Mouse (Mus musculus): ENCODE measurements at regions not wholly inside any gene's neighbourhood (a gene's known extent, or its start where the extent isn't known, plus 50 kb on each side); places are given as distances from the start of the nearest gene placed in this dataset.
"Not testable (repeated sequence)": the region's sequence is repeated elsewhere in the genome, so short reads cannot be mapped to it uniquely, and the experiment has no call there.

DNA sequence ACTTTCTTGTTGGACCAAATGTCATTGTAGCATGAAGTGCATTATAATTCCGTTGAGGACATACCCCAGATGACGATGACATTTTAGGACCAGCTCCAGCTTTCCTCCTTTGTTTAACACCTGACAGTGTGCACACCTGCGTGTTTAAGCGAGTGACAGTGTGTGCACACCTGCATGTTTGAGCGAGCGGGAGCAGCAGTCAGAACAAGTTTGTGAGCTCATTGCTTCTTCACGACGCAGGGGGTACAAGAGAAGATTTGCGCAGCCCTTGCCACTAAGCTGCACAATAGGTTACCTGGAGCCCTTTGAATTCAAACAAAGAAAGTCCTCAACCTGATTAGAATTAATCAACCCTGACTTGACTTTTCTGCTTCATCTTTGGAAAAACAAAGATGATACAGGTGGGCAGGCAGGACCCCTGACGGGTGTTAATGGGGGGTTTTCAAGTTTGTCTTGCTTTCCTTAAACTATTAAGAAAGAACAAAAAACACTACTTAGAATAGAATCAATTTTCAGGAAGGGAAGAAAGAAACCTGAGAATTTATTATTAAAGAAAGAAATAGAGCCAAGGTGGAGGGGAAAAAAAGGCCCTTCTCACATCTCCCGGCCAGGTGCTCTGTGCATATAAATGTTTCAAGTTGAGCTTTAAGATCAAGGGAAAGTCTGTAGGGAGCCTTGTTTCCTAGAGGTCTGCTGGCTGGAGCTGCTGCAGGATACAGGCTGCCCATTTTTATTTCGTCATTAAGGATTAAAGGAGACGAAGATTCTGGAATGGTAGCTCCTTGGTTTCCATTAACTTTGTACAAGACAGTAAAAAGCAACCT lies 144.8 kb upstream of the Ttc29 start:
- DNase-seq (ENCODE audit: low spot score in 2 of 2): no peak

DNA sequence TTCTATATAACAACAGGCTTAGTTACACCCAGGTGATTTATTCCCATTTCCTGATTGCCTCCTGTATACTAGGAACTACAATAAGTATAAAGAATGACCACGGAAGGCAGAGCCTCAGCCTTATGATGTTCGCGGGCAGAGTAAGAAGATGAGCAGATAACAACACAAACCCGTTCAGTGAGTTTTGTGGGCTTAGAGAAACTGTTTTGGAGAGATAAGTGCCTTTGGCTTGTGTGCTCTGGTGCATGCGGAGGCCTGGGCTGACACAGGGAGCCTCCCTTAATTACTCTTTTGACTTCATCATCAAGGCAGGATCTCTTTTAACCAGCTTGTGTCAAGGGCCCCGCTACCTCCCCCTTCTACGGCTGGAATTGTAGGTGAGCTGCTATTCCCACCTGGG lies 139.3 kb upstream of the Ttc29 start:
- no peak for DNase-seq (ENCODE audit: low spot score in 2 of 2)

DNA sequence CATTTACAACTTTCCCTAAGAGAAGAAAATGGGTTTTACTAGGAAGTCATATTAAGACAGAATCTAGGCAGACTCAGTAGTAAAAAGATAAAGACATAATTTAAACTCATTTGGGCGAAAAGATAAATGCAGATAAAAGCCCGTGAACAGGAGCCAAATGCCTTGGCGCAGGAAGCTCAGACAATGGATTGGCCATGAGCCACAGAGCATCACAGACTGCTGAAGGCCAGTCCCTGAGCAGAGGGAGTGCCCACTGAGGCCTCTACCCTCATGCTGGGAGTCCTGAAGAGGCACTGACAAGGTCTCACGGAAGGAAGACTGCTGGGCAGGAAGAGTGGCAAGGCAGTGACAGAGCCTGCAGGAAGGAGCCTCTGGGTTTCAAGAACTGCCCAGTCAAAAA lies 136.0 kb upstream of the Ttc29 start:
- no peak for DNase-seq (ENCODE audit: low spot score in 2 of 2)

DNA sequence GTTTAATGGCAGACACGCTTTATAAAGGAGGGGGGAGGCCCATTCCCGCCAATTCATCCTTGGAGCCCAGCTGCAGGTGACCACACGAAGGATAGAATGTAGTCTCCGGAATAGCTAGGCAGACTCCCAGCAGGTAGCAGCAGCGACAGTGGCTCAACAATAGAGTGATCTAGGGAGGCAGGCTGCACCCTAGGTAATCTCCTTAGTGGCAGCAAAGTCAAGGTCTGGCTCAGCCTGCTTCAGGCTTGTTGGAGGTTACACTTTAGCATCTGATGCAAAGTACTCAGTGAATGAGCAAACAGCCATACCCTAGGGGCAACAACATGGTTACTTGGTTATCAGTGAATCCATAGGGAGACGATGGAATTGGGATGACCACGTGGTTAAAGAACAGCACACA lies 131.7 kb upstream of the Ttc29 start:
- DNase-seq (ENCODE audit: low spot score in 2 of 2): not testable (repeated sequence)

DNA sequence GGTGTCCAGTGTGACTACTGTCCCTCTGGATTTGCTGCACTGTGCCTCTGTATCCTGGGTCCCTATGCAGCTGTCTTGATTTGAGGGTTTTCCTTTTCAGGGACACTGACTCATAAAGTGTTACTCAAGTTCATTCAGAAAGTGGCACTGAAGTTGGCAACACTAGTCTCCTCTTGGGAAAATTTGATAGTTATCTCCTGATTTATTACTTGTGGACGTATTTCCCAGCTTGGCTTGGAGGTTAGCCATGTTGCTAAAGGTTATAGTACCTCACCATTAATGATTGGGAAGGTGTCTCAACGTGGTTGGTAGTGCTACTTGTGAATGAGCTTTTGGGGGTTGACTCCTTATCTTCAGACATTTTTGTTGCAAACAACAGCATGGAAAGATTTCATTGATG lies 130.1 kb upstream of the Ttc29 start:
- no peak for DNase-seq (ENCODE audit: low spot score in 2 of 2)

DNA sequence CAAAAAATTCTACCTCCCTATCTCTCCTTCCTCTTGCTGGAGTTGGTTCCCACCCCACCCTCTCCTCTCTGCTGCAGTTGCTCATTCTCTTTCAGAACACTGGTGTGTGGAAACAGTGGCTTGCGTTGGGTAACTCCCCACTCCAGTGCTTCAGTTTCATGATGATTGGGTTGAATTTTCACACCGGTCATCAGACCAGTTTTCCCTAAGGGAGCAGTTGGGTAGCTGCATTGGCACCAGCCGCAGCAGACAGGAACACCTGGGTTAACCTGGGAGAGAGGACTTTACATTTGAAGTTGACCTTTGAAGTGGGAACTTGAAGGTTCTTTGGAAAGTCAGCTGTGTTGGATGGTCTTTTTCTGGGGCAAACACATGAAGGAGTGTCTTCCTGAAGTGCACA lies 126.7 kb upstream of the Ttc29 start:
- DNase-seq (ENCODE audit: low spot score in 2 of 2): no peak

DNA sequence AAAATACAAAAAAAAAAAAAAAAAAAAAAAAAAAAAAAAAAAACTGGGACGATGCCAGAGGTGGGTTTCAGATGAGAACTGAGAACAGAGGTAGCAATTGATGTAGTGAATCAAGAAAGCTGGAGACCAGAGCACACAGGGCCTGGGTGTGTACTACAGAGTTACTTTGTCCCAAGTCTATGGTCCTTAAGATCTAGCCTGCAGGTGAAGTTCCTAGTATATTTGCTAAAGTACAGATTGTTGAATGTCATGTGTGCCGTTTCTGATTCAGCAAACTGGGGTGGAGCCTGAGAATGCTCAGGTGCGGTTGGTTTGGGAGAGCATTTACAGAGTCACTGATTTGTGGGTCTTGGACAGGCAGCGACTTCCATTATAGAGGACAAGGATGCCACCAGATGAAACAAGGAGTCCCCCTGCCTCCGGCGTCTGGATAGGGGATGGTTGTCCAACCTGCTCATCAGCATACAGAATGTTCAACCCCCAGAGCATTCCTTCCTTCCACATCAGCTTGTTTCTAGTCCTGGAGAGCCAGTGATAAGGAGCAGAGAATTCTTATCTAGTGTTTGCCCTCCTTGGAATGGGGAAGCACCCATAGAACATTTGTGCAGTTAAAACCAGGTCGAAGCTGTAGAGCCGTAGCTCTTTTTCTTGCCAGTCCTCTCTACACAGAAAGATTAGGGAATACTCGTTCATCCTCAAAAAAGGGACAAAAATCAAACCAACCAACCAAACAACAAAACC lies 122.5 kb upstream of the Ttc29 start:
- DNase-seq (ENCODE audit: low spot score in 2 of 2): no peak

DNA sequence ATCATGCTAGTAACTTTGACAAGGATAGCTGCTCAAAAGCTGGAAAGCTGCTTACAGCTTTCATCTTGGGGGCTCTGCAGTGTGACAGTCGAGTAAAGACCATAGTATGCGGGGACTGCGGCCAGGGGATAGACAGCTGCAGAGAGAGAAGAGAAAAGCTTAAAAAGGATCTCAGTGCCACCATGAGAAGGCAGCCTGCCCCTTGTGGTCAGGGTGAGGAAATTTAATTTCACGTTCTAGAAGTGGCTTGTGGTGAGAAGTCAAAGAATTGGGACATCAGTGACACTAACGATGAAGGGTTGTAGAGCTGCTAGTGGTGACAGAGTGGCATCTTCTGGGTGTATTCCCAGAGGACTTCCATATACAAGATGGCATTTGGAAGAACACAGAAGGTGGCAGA lies 116.7 kb upstream of the Ttc29 start:
- no peak for DNase-seq (ENCODE audit: low spot score in 2 of 2)

DNA sequence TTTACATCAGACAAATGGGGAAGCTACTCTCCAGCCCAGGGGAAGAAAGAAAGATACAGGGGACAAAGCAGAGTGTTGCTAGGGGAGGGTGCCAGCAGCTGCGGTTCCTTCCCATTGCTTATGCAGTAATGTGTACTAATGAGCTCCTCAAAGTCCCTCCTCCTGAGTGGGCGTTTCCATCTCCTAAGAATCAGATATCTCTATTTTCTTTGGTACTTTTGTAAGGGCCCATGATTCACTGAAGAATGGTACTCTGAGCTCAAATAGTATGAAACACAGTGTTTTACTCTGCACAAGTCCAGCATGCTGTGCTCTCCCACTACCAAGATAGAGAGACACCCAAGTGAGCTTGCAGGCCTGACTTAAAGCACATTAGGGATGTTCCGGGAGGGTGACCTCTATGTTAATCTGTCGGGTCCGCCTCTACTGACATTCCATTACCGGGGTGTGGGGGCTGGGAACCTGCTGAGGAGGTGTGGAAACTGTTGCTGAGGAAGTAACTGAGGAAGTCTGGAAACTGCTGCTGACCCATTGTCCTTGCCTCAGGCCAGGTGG lies 114.8 kb upstream of the Ttc29 start:
- no peak for DNase-seq (ENCODE audit: low spot score in 2 of 2)

DNA sequence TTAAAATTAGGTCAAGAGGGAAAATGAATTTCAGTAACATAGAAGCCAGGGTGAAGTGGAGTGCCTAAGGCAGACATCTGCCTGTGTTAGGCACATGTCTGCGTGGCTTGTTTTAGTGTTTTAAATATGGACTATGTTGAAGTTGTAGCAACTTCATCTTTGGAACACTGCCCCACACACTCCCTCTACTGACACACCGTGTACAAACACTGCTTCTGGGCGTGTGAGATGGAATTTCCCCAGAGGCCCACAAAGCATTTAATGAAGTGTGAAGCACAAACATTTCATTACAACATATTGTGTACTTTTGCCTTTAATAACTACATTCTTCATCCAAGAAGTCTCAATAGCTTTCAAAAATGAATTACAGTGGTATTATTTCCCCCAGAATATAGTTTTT lies 114.0 kb upstream of the Ttc29 start:
- DNase-seq (ENCODE audit: low spot score in 2 of 2): no peak

DNA sequence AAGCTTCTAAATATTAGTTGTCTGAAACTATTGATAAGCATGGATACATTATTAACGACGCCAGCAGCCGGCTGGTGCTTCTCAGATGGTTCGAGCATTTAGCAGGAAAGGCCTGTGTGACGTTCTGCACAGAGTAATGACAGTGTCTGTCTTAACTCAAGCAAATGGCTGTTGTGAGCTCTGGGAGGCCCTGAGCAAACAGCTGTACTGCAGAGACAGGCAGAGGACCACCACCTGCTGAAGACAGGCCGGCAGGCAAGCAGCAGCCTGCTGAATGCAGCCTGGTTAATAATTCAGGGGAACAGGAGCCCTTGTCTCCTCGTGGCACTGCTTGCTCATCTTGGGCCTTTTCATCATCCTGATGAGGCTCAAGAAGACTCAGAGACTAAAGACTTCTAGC lies 105.8 kb upstream of the Ttc29 start:
- DNase-seq (ENCODE audit: low spot score in 2 of 2): no peak

DNA sequence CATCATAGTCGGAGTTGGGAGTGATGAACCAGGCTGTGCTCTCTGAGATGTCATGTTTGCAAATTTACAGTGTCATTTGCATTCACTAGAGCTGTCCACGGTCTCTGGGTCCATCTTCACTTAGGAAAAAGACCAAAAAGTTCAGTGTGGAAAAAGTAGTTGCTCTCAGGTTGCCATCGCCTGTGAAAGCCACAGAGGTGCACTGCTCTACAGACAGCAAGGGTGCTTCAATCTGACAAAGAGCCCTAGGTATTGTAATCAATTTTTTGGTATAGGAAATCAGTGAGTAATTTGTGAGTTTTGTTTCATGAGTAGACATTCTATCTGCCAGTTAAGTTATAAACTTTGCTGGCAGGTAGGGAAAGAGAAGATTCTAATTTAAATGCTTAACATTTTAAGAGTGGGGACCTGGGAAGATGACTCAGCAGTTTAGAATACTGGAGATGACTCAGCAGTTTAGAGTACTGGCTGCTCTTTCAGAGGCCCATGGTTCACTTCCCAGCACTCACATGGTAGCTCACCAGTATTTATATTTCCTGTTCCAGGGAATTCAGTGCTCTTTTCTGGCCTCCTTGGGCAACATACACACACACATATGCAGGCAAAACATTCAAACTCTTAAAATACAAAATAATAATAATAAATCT lies 103.0 kb upstream of the Ttc29 start:
- no peak for DNase-seq (ENCODE audit: low spot score in 2 of 2)

DNA sequence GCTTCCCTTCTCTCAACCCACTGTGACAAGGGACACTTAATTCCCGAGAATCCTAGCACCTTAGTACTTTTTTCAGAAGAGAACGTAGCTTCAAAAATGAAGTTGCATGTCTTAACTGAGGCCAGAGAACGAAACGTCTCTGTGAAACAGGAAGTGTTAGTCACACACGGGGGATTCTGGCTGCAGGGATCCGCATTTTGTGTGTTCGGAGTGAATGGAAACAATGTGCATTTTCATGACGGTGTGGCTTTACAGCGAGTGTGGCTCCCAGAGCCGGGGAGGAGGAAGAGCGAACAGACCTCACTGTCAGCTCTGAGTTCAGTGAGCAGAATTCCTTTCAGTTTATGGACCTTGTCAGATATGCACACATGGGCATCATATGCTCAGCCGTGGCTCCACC lies 100.0 kb upstream of the Ttc29 start:
- no peak for DNase-seq (ENCODE audit: low spot score in 2 of 2)

DNA sequence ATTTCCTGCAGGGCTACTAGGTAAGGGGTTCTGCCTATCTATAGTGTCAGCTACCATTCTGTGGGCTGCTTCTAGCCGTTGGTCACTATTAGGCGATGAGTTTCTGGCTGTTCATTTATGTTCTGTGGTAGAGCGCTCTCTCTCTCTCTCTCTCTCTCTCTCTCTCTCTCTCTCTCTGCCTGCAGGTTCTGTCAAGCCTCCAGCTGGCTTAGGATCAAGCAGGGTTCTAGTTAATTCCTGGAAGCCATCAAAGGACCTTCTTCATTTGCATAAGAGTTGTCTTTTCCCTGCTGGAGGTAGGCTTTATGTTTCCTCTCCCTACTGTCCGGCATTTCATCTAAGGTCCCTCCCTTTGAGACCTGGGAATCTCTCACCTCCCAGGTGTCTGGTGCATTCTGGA lies 98.6 kb upstream of the Ttc29 start:
- no peak for DNase-seq (ENCODE audit: low spot score in 2 of 2)

DNA sequence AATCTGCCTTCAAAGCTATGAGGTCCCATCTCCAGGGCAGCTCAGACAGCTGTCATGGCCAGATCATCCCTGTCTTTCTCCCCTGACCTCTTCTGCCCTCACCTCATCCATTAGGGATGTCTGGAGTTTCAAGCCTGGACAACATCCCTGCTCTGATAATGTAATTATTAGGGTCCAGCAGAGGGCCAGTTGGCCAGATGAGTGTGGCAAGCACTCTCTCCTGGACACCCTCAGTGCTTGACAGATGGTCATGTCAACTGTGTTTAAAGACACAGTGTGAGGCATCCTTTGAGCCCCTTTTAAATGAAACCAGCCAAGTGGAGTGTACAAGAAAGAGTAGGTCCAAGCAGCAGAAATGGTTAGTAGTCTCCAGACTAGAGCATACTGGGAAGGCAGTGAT lies 95.9 kb upstream of the Ttc29 start:
- DNase-seq (ENCODE audit: low spot score in 2 of 2): no peak

DNA sequence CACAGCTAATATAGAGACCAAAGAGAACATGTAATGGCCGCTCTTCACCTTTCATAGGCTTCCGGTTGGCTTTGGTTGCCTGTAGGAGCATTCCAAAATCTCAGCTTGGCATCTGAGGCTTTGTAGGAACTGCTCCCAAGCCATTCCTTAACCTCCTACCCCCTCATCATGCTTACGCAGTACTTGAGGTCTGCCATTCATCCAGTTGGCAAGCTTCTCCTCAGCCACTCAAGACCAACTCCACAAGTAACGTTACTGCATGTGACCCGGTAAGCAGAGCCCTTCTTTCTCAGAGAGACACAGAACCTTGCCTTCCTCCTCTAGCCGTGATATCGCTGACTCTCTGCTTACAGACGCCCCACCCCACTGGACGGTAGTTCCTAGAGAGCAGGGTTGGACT lies 94.6 kb upstream of the Ttc29 start:
- DNase-seq (ENCODE audit: low spot score in 2 of 2): no peak

DNA sequence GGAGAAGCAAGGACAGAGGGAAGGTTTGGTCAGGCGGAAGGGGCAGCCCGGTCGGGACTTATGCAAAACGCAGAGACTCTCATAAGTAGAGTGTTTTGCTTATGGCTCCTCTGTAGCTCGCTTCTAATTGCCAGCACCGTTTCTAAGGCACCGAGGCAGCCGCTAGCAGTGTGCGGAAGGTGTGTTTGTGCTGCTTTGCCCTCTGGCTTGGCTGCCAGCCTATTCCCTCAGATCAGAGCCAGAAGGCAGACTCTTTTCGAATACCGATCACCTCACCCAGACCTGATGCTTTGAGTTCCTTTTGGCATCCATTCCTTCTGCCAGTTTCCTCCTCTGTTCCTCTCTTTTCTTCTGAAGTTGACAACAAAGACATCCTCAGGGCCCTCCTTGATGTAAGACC lies 93.4 kb upstream of the Ttc29 start:
- DNase-seq (ENCODE audit: low spot score in 2 of 2): no peak

DNA sequence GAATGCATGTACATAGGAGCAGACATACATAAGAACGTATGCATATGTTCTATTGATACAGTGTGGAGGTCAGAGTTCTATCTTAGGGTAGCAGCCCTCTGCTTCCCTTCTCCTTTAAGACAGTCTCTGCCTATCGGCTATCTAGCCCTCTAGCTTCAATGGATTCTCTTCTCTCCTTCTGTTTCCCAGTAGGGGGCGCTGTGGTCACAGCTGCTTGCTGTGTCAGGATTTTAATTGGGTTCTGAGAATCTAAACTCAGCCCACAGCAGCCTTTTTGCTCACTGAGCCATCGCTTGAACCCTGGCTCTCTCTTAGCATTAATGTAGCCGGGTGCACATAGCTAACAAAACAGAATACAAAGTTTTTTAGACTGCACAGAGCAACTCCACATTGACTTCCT lies 88.8 kb upstream of the Ttc29 start:
- no peak for DNase-seq (ENCODE audit: low spot score in 2 of 2)

DNA sequence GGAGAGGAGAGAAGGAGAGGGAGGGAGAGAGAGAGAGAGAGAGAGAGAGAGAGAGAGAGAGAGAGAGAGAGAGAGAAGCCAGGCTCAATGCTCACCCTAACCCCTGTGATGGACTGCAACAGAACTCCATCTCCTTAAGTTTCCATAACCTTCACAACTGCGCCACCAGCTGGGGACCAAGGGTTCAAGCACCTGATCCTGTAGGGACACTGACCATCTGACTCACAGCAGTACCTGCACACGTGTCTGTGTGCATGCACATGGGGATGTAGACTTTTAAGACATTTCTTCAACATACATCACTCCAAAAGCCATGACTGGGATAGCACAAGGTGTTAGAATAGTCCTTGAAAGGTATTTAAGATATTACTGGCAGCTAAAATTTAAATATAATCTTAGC lies 85.2 kb upstream of the Ttc29 start:
- peak; percentile 26 to 27 for DNase-seq (ENCODE audit: low spot score in 2 of 2)

DNA sequence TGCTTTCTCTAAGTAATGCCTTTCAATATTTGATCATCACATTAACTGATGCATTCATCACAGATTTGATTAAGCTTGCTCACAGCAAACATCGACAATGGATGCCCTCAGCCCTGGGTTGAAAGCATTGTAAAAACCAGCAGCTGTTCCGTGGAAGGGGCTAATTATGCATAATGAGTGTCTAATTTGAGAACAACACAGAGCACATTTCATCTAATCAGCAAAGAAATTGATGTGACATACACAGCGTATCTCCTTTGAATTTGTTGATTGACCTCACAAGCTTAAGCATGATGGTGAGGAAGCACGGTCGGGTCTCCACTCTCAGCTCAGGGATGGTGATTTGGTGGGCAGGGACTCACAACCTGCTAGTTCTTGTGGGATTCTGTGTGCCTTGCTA lies 84.0 kb upstream of the Ttc29 start:
- no peak for DNase-seq (ENCODE audit: low spot score in 2 of 2)

DNA sequence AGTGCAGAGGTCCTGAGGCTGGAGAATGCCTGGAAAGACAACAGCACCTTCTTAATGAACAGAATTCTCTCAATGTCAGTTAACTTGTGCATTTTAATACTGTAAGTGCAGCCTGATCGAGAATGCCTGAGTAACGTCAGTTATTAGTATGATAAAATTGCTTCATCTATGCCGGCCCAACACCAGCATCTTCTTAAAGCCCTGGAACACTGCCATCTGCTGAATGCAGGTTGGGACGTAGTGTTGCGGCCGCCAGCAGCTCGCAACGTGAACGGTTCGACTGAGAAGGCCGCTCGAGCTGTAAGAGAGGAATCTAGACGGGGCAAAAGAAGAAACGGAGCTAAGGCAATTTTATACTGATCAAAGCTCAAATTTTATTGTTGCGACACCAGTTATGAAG lies 73.6 kb upstream of the Ttc29 start:
- not testable (repeated sequence) for DNase-seq (ENCODE audit: low spot score in 2 of 2)

DNA sequence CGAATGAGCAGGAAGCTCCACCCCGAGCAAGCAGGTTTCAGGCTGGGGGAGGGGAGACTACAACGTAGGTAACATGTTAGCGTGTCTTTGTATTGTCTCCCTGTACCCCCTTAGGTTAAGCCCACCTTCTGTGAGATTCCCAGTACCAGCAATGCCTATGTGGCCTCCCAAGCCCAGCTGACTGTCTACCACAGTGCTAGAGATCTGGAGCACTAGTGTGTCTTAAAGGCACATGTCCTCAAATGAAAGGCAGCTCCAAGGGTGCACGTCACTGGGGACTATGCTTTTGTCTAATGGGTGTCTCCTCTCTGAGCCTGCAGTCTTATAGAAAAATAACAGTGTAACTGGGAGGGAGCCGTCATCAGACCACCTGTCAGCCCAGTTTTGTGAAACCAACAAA lies 65.9 kb upstream of the Ttc29 start:
- DNase-seq (ENCODE audit: low spot score in 2 of 2): no peak

DNA sequence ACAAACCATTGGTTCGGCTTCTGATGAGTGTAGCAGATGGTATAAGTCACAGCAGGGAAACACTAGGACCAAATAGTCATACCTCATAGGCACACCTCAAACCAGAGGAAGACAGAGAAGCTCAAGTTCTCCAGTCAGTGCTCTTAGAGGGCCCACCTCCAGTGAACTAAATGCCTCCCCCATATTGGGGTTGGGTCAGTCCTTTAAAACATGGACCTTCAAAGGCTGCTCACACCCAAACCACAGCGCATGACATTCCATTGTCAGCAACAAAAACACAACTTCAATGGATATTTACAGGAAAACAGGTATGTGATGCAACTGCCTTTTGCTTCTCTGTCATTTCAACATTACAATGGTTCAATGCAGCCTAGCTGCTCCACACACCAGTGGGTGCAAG lies 65.1 kb upstream of the Ttc29 start:
- no peak for DNase-seq (ENCODE audit: low spot score in 2 of 2)

All from urinary bladder, postnatal 36 days (tissue).